Mouse (Mus musculus): ENCODE data around the gene Large1. TPM values are rescaled to one million over a fixed set of nuclear protein-coding genes. Genes with fewer than 3 reads are reported as not detected.
"Not testable (repeated sequence)": the region's sequence is repeated elsewhere in the genome, so short reads cannot be mapped to it uniquely, and the experiment has no call there.

Gene Large1
- total RNA-seq, 2 experiments from 2014 or later = 152 to 156 TPM

DNA sequence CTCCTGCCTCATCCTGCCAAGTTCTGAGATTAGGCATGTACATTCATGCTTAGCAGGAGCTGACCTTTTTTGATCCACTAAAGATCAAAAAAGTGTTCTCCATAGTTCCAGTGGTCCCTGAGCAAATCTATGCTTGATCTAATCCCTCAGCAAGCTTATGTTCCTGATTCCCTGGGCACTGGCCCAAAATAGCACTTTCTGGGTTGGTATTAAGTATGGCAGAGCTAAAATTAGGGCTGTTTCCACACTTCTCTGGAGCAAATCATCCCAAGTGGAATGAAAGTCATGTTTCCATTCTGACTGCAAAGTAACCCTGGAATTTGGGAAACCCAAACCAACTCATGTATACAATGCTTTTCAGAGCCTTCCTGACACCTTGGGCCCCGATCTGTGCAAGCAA, 42.9 kb downstream of the Large1 start:
- DNase-seq (ENCODE audit: extremely low spot score in 1 of 2, low spot score in 2 of 2) = no peak

DNA sequence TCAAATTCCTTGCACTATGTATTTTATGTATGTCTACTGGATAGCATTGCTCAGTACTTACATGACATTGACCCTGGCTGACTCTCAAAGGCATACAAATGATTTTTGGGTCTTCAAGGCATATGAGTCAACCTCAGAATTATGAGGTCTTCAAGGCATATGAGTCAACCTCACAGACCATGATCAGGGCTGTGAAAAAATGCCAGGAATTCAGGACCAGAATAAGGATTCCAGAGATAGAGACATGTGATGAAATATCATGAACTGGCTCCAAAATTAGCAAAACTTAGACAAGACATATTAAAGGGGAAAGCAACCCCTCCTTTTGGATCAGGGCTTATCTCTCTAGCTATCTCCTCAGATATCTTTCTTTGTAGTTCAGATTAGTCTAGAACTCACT, 43.3 kb downstream of the Large1 start:
- intact Hi-C loops (cut with DNase I) = no loop called here
- DNase-seq (ENCODE audit: extremely low spot score in 1 of 2, low spot score in 2 of 2) = no peak

More for the DNA sequence above, 42.9 kb downstream of the Large1 start:
- intact Hi-C loops (cut with DNase I) = no loop called here

DNA sequence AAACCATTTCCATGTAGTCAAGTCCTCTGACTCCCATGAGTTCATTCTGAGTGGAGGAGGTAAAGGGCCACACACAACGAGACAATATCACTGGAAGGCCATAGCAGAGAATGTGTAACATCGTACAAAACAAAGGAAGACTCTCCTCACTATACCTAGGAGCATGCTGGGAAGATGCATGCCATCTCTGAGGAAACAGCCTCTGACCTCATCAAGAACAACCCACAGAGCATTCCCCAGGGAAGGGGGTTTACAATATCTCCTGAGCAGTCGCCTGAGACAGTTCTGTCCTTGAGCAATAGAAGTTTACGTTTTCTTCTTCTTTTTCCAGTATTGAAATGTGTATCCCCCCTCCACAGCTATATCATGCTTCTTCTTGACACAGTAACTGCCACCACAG, 49.4 kb downstream of the Large1 start:
- intact Hi-C loops (cut with DNase I) = no loop called here

DNA sequence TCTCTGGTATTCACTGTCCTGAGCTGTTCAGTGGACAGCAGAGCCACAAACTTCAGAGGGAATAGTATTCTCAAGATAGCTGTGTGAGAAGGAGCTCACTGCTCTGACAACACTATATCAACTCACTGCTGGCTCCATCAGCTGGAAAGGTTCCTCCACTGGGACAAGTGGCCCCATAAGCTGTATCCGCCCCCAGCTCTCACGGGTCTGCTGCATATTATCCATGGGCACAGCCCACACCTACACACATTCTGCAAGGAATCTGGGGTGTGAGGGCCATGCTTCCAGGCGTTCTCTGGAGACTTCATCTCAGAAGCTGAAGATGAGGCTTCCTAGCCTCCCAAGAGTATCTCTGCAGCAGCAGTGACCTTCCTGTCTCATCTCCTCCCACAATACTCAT, 50.4 kb downstream of the Large1 start:
- intact Hi-C loops (cut with DNase I) = no loop called here
- DNase-seq (ENCODE audit: extremely low spot score in 1 of 2, low spot score in 2 of 2) = no peak

More for the DNA sequence above, 49.4 kb downstream of the Large1 start:
- DNase-seq (ENCODE audit: extremely low spot score in 1 of 2, low spot score in 2 of 2) = no peak

DNA sequence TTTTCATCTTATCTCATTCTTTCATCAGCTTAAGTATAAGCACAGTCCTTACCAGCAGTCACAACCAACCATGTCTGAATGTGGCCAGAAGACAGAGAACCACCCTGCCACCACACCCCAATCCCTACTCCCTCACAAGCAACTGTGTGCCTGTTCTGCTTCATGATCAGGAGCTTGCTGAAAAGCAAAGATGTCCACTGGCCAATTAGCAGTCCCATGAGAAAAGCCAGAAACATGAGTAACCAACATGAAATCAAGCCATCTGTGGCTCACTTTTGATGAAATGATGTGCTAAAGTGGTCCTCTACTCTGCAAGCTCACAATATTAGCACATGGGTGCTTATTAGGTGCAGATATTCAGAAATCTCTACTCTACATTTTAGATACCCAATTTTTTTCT, 57.8 kb downstream of the Large1 start:
- intact Hi-C loops (cut with DNase I) = no loop called here
- no peak for DNase-seq (ENCODE audit: extremely low spot score in 1 of 2, low spot score in 2 of 2)

GRCm38 (mm10) chr8:73293655-73294054, 59.7 kb downstream of the Large1 start:
- intact Hi-C loops (cut with DNase I) = no loop called here
- DNase-seq (ENCODE audit: extremely low spot score in 1 of 2, low spot score in 2 of 2) = no peak

GRCm38 (mm10) chr8:73291630-73292029, 61.7 kb downstream of the Large1 start:
- intact Hi-C loops (cut with DNase I) = no loop called here
- no peak for DNase-seq (ENCODE audit: extremely low spot score in 1 of 2, low spot score in 2 of 2)

DNA sequence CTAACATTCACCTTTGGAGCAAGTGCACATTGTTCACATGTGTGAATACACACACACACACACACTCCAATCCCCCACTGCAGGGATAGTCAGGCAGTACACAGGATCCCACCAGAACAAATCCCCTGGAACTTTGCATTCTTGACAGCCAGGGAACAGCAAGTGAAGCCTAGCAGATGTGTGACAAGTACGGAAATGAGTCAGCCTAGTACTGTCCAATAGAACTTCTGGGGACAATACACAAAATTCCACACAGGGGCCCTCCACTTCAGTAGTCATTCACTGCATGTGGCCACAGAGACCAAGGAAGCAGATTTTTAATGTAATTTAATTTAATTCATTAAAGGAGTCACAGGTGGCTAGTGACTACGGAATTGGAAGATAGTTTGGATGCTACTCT, 62.7 kb downstream of the Large1 start:
- intact Hi-C loops (cut with DNase I) = no loop called here
- no peak for DNase-seq (ENCODE audit: extremely low spot score in 1 of 2, low spot score in 2 of 2)

- intact Hi-C loops (cut with DNase I) = no loop called here
- DNase-seq (ENCODE audit: extremely low spot score in 1 of 2, low spot score in 2 of 2) = no peak
Measured at GRCm38 (mm10) chr8:73289831-73290230, 63.5 kb downstream of the Large1 start.

- DNase-seq (ENCODE audit: extremely low spot score in 1 of 2, low spot score in 2 of 2) = peak in 1 of 2 experiments; percentile 25
- intact Hi-C loops (cut with DNase I) = no loop called here
Measured at GRCm38 (mm10) chr8:73281996-73282395, 71.3 kb downstream of the Large1 start.

- intact Hi-C loops (cut with DNase I) = no loop called here
- DNase-seq (ENCODE audit: extremely low spot score in 1 of 2, low spot score in 2 of 2) = no peak
Measured at GRCm38 (mm10) chr8:73276015-73276414, 77.3 kb downstream of the Large1 start.

GRCm38 (mm10) chr8:73275445-73275844, 77.9 kb downstream of the Large1 start:
- DNase-seq (ENCODE audit: extremely low spot score in 1 of 2, low spot score in 2 of 2); intact Hi-C loops (cut with DNase I): not testable (repeated sequence)

DNA sequence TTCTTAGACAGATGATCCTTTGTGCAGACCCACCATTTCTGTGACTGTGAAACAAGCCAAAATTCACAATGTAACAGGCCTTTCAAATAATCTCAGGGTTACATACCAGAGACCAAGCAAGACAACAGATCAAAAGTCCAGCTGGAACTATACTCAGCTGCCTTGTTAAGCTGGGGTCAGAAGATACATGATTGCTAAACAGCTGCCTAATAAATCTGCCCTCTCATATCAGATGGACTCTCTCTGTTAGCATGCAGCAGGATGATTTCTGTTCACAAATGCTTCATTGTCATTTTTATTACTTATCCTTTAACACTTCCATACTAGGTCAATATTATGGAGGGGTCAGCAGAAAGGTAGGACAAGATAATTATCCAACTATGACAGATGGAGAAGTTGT, 80.2 kb downstream of the Large1 start:
- intact Hi-C loops (cut with DNase I) = no loop called here
- DNase-seq (ENCODE audit: extremely low spot score in 1 of 2, low spot score in 2 of 2) = no peak

DNA sequence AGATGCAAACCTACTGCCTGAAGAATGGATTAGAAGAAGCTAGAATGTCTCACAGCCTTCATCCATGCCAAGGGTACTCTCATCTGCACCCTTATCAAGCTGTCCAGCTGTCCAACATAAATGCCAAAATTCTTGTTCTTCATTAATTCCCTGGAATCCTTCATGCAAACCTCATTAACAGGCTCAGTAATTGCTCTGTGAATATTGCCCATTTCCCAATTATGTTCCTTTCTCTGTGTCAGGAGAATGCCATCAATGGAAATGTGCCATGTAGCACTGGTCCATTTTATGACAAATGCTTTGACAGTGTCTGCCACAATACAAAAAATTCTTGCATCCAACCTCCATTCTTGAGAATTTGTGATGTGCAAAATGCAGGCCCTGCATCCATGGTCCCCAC, 82.3 kb downstream of the Large1 start:
- intact Hi-C loops (cut with DNase I) = no loop called here
- DNase-seq (ENCODE audit: extremely low spot score in 1 of 2, low spot score in 2 of 2) = no peak

DNA sequence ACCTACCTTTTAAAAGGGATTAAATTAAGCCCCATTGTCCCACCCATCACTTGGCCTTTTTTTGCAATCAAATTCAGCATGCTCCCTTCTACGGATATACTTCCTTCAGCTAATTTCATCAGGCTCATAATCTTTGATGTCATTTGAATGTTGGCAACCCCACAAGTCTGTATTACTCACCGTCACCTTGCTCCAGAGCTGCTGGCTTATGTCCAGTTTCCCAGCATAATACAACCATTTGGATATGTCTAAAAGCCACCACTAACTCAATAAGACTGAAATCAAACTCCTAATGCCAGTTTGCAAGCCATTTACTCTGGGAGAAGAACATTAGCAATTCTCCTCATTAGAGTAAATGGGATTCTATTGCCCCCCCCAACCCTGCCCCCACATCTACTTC, 95.4 kb downstream of the Large1 start:
- intact Hi-C loops (cut with DNase I) = no loop called here

DNA sequence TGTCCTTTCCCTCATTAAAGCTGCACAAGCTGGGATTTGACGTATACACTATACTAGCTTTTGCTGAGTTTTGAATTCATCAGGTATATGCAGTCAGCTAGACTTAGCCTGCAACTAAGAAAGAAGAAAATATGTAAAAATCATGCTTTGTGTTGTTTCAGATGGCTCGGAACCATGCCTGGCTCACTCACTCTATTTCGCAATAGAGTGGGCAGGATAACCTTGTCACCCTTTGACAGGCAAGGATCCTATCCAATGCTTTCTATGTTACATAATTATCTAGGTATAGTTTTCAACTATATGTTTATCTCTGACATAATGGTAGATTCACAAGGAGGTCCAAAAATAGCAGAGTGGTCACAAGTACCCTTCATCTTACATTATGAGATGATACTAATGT, 109.2 kb downstream of the Large1 start:
- intact Hi-C loops (cut with DNase I) = no loop called here
- no peak for DNase-seq (ENCODE audit: extremely low spot score in 1 of 2, low spot score in 2 of 2)

More for the DNA sequence above, 95.4 kb downstream of the Large1 start:
- DNase-seq (ENCODE audit: extremely low spot score in 1 of 2, low spot score in 2 of 2) = no peak

GRCm38 (mm10) chr8:73242066-73242465, 111.3 kb downstream of the Large1 start:
- DNase-seq (ENCODE audit: extremely low spot score in 1 of 2, low spot score in 2 of 2) = no peak
- intact Hi-C loops (cut with DNase I) = no loop called here

DNA sequence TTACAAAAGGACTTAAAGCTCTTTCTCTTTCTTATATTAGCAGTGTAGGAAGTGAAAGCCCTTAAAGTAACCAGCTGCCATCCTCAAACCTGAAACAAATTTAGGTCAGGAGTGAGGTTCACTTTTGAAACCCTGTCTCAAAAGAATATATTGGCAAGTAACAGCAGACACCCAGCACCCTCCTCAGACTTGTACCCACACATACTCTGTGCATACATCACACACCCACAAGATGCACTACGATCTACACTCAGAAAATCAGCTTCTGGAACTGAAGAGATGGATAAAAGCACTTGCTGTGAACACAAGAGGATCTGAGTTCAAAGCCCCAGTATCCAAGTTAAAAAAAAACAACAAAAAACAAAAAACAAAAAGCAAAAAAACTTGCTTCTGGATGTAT, 119.1 kb downstream of the Large1 start:
- intact Hi-C loops (cut with DNase I) = loop anchor here (10.0 kb wide), 1 partner anchor 229 kb away; no protein-coding TSS in a partner anchor
- no peak for DNase-seq (ENCODE audit: extremely low spot score in 1 of 2, low spot score in 2 of 2)

GRCm38 (mm10) chr8:73233358-73234041, 119.8 kb downstream of the Large1 start:
- intact Hi-C loops (cut with DNase I) = loop anchor here (2.0 to 10.0 kb wide), 2 partner anchors 117 to 229 kb away; no protein-coding TSS in a partner anchor

GRCm38 (mm10) chr8:73226841-73227240, 126.5 kb downstream of the Large1 start:
- no peak for DNase-seq (ENCODE audit: extremely low spot score in 1 of 2, low spot score in 2 of 2)
- intact Hi-C loops (cut with DNase I) = no loop called here

More at GRCm38 (mm10) chr8:73233358-73234041, 119.8 kb downstream of the Large1 start:
- peak; percentile 20 to 74 for DNase-seq (ENCODE audit: extremely low spot score in 1 of 2, low spot score in 2 of 2)

GRCm38 (mm10) chr8:73225654-73226053, 127.7 kb downstream of the Large1 start:
- peak in 1 of 2 experiments; percentile 40 for DNase-seq (ENCODE audit: extremely low spot score in 1 of 2, low spot score in 2 of 2)
- intact Hi-C loops (cut with DNase I) = no loop called here

All from left cerebral cortex, postnatal 10 days (tissue).